Mouse (Mus musculus) CH12.LX (cell line): Measurements from ENCODE around the gene Brd3os. TPM values are rescaled to one million over a fixed set of nuclear protein-coding genes. Genes with fewer than 3 reads are reported as not detected.
A peak's percentile ranks its signal among the peaks of the same experiment; 100 is the strongest.

Source experiments
- DNase-seq: peaks from one replicate; pipeline ENCODE4 v3.0.0-alpha.2; 2013; ENCODE audit errors: extremely low read depth
- H3K27ac ChIP-seq: 2 replicates; pipeline ENCODE4 v1.5.1; 2012; ENCODE audit warnings: low read depth, mild to moderate bottlenecking, control low read depth, moderate library complexity; ENCODE audit not compliant: insufficient read depth
- H3K27me3 ChIP-seq: replicated peaks from 2 replicates; pipeline ENCODE3; 2012; ENCODE audit warnings: inconsistent platforms
- H3K36me3 ChIP-seq, 2 experiments: replicated peaks in 1 of 2; 2 replicates each; pipeline versions ENCODE3 to v1.6.1; 2012; ENCODE audit warnings: inconsistent platforms in 1 of 2, low read length in 1 of 2, mild to moderate bottlenecking in 1 of 2, mixed read lengths in 1 of 2, moderate library complexity in 1 of 2; ENCODE audit not compliant: control insufficient read depth in 1 of 2, insufficient read depth in 1 of 2
- H3K4me1 ChIP-seq, 2 experiments: 2 replicates each; pipeline ENCODE4 v1.6.1; 2012; ENCODE audit warnings: inconsistent platforms in 1 of 2, moderate library complexity in 1 of 2; ENCODE audit not compliant: insufficient read depth in 2 of 2, control insufficient read depth in 1 of 2
- H3K4me2 ChIP-seq: 2 replicates; pipeline ENCODE4 v1.6.1; 2012; ENCODE audit warnings: low read depth, mild to moderate bottlenecking, control low read depth; ENCODE audit not compliant: poor library complexity, insufficient read depth, severe bottlenecking
- H3K4me3 ChIP-seq, 3 experiments: fragments of 150-350 bp in 1 of 3; sonication (generic) in 1 of 3; replicated peaks in 1 of 3; 2 replicates each; pipeline versions ENCODE3 to v1.5.1; 2011 to 2012; ENCODE audit warnings: low read depth in 2 of 3, low read length in 2 of 3, mild to moderate bottlenecking in 2 of 3, moderate library complexity in 2 of 3, control low read depth in 1 of 3, improper control_type of control experiment in 1 of 3, inconsistent platforms in 1 of 3, mixed read lengths in 1 of 3; ENCODE audit not compliant: poor library complexity in 1 of 3
- H3K79me2 ChIP-seq: replicated peaks from 2 replicates; pipeline ENCODE4 v1.6.1; 2012; ENCODE audit warnings: mild to moderate bottlenecking, moderate library complexity; ENCODE audit not compliant: control insufficient read depth, poor library complexity, insufficient read depth, severe bottlenecking; ENCODE audit errors: extremely low read depth
- H3K9ac ChIP-seq: 2 replicates; pipeline ENCODE4 v1.6.1; 2012; ENCODE audit warnings: low read depth, mild to moderate bottlenecking, control low read depth, moderate library complexity; ENCODE audit not compliant: insufficient read depth
- H3K9me3 ChIP-seq: replicated peaks from 2 replicates; pipeline ENCODE3; 2012; ENCODE audit warnings: low read length, inconsistent platforms, mixed read lengths
- BHLHE40 ChIP-seq: IDR thresholded peaks from 2 replicates; pipeline ENCODE4 v1.6.1; 2011; ENCODE audit warnings: mild to moderate bottlenecking, low read depth, low read length, improper control_type of control experiment
- CHD1 ChIP-seq: IDR thresholded peaks from 2 replicates; pipeline ENCODE4 v1.6.1; 2012; ENCODE audit warnings: low read depth, low read length, improper control_type of control experiment, inconsistent platforms
- CHD2 ChIP-seq: IDR thresholded peaks from 2 replicates; pipeline ENCODE4 v1.6.1; 2011; ENCODE audit warnings: low read length, improper control_type of control experiment
- CTCF ChIP-seq, 2 experiments: IDR thresholded peaks in 1 of 2; conservative IDR thresholded peaks in 1 of 2; 2 replicates each; pipeline ENCODE4 v1.5.1; 2011 to 2012; ENCODE audit warnings: low read depth in 2 of 2, low read length in 2 of 2, improper control_type of control experiment in 1 of 2, inconsistent platforms in 1 of 2, mild to moderate bottlenecking in 1 of 2, moderate library complexity in 1 of 2
- E2F4 ChIP-seq: IDR thresholded peaks from 2 replicates; pipeline ENCODE4 v1.6.1; 2011; ENCODE audit warnings: low read depth, low read length, improper control_type of control experiment; ENCODE audit not compliant: insufficient replicate concordance
- ELF1 ChIP-seq: IDR thresholded peaks from 2 replicates; pipeline ENCODE4 v1.6.1; 2014; ENCODE audit warnings: low read depth, mild to moderate bottlenecking, inconsistent platforms, low read length, improper control_type of control experiment
- EP300 ChIP-seq: IDR thresholded peaks from 2 replicates; pipeline ENCODE4 v1.6.1; 2011; ENCODE audit warnings: low read length, improper control_type of control experiment
- ETS1 ChIP-seq: conservative IDR thresholded peaks from 2 replicates; pipeline ENCODE4 v1.6.1; 2012; ENCODE audit warnings: low read depth, mild to moderate bottlenecking, inconsistent platforms, low read length, improper control_type of control experiment, moderate library complexity
- GABPA ChIP-seq: IDR thresholded peaks from 2 replicates; pipeline ENCODE4 v1.6.1; 2012; ENCODE audit warnings: low read depth, low read length, improper control_type of control experiment, inconsistent platforms; ENCODE audit not compliant: insufficient replicate concordance
- HCFC1 ChIP-seq: IDR thresholded peaks from 2 replicates; pipeline ENCODE4 v1.6.1; 2012; ENCODE audit warnings: low read depth, mild to moderate bottlenecking, inconsistent platforms, low read length, improper control_type of control experiment
- IRF4 ChIP-seq: IDR thresholded peaks from 2 replicates; pipeline ENCODE4 v1.6.1; 2014; ENCODE audit warnings: low read depth, mild to moderate bottlenecking, inconsistent platforms, low read length, improper control_type of control experiment
- JUN ChIP-seq: IDR thresholded peaks from 2 replicates; pipeline ENCODE4 v1.6.1; 2011; ENCODE audit warnings: low read depth, mild to moderate bottlenecking, low read length, improper control_type of control experiment, moderate library complexity; ENCODE audit not compliant: insufficient read depth
- JUND ChIP-seq: conservative IDR thresholded peaks from 2 replicates; pipeline ENCODE4 v1.6.1; 2011; ENCODE audit warnings: low read depth, low read length, improper control_type of control experiment
- KAT2A ChIP-seq: IDR thresholded peaks from 2 replicates; pipeline ENCODE4 v1.6.1; 2012; ENCODE audit warnings: low read length, improper control_type of control experiment, inconsistent platforms; ENCODE audit not compliant: insufficient replicate concordance
- MAFK ChIP-seq: IDR thresholded peaks from 2 replicates; pipeline ENCODE4 v1.6.1; 2011; ENCODE audit warnings: low read length, improper control_type of control experiment; ENCODE audit not compliant: insufficient replicate concordance
- MAX ChIP-seq: IDR thresholded peaks from 2 replicates; pipeline ENCODE4 v1.6.1; 2011; ENCODE audit warnings: low read length, improper control_type of control experiment
- MAZ ChIP-seq: IDR thresholded peaks from 2 replicates; pipeline ENCODE4 v1.6.1; 2012; ENCODE audit warnings: low read depth, mild to moderate bottlenecking, inconsistent platforms, low read length, improper control_type of control experiment, moderate library complexity
- MEF2A ChIP-seq: IDR thresholded peaks from 2 replicates; pipeline ENCODE4 v1.6.1; 2014; ENCODE audit warnings: low read depth, mild to moderate bottlenecking, inconsistent platforms, low read length, improper control_type of control experiment, borderline replicate concordance
- MXI1 ChIP-seq: IDR thresholded peaks from 2 replicates; pipeline ENCODE4 v1.6.1; 2011; ENCODE audit warnings: mild to moderate bottlenecking, low read depth, low read length, improper control_type of control experiment
- MYC ChIP-seq: IDR thresholded peaks from 2 replicates; pipeline ENCODE4 v1.6.1; 2011; ENCODE audit warnings: low read depth, mild to moderate bottlenecking, improper control_type of control experiment, low read length
- NELFE ChIP-seq: IDR thresholded peaks from 2 replicates; pipeline ENCODE4 v1.6.1; 2011; ENCODE audit warnings: low read depth, low read length, improper control_type of control experiment
- NRF1 ChIP-seq: IDR thresholded peaks from 2 replicates; pipeline ENCODE4 v1.6.1; 2014; ENCODE audit warnings: low read depth, mild to moderate bottlenecking, inconsistent platforms, low read length, improper control_type of control experiment, moderate library complexity
- PAX5 ChIP-seq: IDR thresholded peaks from 2 replicates; pipeline ENCODE4 v1.6.1; 2012; ENCODE audit warnings: low read length, inconsistent platforms, mixed read lengths
- POLR2A ChIP-seq: IDR thresholded peaks from 2 replicates; pipeline ENCODE4 v1.6.1; 2011; ENCODE audit warnings: low read depth, mild to moderate bottlenecking, improper control_type of control experiment, low read length
- POLR2AphosphoS2 ChIP-seq: IDR thresholded peaks from 2 replicates; pipeline ENCODE4 v1.6.1; 2011; ENCODE audit warnings: low read depth, low read length, improper control_type of control experiment
- RAD21 ChIP-seq: IDR thresholded peaks from 2 replicates; pipeline ENCODE4 v1.6.1; 2011; ENCODE audit warnings: low read depth, mild to moderate bottlenecking, low read length, improper control_type of control experiment, moderate library complexity
- RCOR1 ChIP-seq: conservative IDR thresholded peaks from 2 replicates; pipeline ENCODE4 v1.6.1; 2012; ENCODE audit warnings: low read depth, mild to moderate bottlenecking, inconsistent platforms, low read length, improper control_type of control experiment
- SIN3A ChIP-seq: IDR thresholded peaks from 2 replicates; pipeline ENCODE4 v1.6.1; 2012; ENCODE audit warnings: low read length, improper control_type of control experiment, inconsistent platforms
- SMC3 ChIP-seq: IDR thresholded peaks from 2 replicates; pipeline ENCODE4 v1.6.1; 2011; ENCODE audit warnings: low read depth, low read length, improper control_type of control experiment
- TBP ChIP-seq: conservative IDR thresholded peaks from 2 replicates; pipeline ENCODE4 v1.6.1; 2011; ENCODE audit warnings: low read depth, low read length, improper control_type of control experiment
- TCF12 ChIP-seq: IDR thresholded peaks from 2 replicates; pipeline ENCODE4 v1.6.1; 2014; ENCODE audit warnings: low read depth, mild to moderate bottlenecking, inconsistent platforms, low read length, improper control_type of control experiment
- UBTF ChIP-seq: IDR thresholded peaks from 2 replicates; pipeline ENCODE4 v1.6.1; 2012; ENCODE audit warnings: low read depth, mild to moderate bottlenecking, inconsistent platforms, low read length, improper control_type of control experiment, moderate library complexity
- USF1 ChIP-seq: IDR thresholded peaks from 2 replicates; pipeline ENCODE4 v1.6.1; 2014; ENCODE audit warnings: low read depth, mild to moderate bottlenecking, inconsistent platforms, low read length, improper control_type of control experiment
- USF2 ChIP-seq: conservative IDR thresholded peaks from 2 replicates; pipeline ENCODE4 v1.6.1; 2011; ENCODE audit warnings: low read depth, low read length, improper control_type of control experiment
- ZC3H11A ChIP-seq: IDR thresholded peaks from 2 replicates; pipeline ENCODE4 v1.6.1; 2012; ENCODE audit warnings: low read depth, mild to moderate bottlenecking, inconsistent platforms, low read length, improper control_type of control experiment
- ZKSCAN1 ChIP-seq: IDR thresholded peaks from 2 replicates; pipeline ENCODE4 v1.6.1; 2012; ENCODE audit warnings: low read depth, inconsistent platforms, low read length, improper control_type of control experiment, borderline replicate concordance
- ZMIZ1 ChIP-seq: IDR thresholded peaks from 2 replicates; pipeline ENCODE4 v1.6.1; 2012; ENCODE audit warnings: low read depth, mild to moderate bottlenecking, inconsistent platforms, low read length, improper control_type of control experiment
- ZNF384 ChIP-seq: IDR thresholded peaks from 2 replicates; pipeline ENCODE4 v1.6.1; 2012; ENCODE audit warnings: low read depth, low read length, improper control_type of control experiment, inconsistent platforms
- dilution Hi-C: fragments of 300-500 bp; cut with MboI; formaldehyde crosslinking; loops from 2 replicates; pipeline ENCODE4 v1.14.3; 2020; ENCODE audit warnings: low sequenced_read_pairs; ENCODE audit not compliant: extremely low pct_unique_long_range_greater_than_20kb, extremely low pct_ligation_motif_present
- in situ Hi-C: fragments of 300-500 bp; cut with MboI; formaldehyde crosslinking; loops from 3 replicates; pipeline ENCODE4 v1.14.3; 2019; ENCODE audit warnings: low sequenced_read_pairs, low pct_ligation_motif_present, low pct_unique_long_range_greater_than_20kb, mixed read lengths
- polyA plus RNA-seq: library from polyadenylated mRNA; unstranded; fragments of >175 nt; gene quantifications from 2 replicates; pipeline ENCODE4 v1.2.1, GENCODE M21; 2012; ENCODE audit warnings: low read depth; ENCODE audit not compliant: insufficient read length
- total RNA-seq, 2 experiments: library from RNA; depleted of rRNA; stranded (reverse); fragments of 300-350 nt in 1 of 2; fragments of >200 nt in 1 of 2; gene quantifications; 2 replicates each; pipeline ENCODE4 v1.2.3; 2012 to 2014

Brd3os gene
- total and polyA plus RNA-seq, 3 experiments, result 1.2 to 2.1 (median 1.8) TPM

DNA sequence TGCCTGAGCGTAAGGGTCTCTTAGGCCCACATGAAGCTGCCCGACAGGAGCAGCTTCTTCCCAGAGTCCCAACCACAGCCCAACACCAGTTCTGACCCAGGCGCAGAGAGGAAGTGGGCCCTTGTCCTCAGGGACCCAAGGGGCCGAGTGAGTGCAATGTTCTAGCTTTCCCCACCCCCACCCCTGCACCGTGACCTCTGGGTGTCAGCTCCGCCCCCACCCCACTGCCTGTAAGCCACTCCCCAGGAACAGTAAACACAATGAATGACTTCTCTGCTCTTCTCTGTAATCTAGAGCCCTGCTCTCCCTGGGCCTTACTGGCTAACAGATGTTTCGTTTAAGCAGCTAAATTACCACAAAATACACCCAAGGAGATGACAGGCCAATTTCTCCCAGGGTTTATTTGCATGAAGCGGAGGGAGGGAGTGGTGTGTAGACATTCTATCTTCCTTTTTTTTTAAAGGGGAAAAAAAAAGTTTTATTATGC, 30.4 kb upstream of the Brd3os start:
- H3K9me3 ChIP-seq, result no peaks in the 10 kb centered on the region
- TF ChIP-seq IRF4 (peak; percentile 74), ETS1 (peak; percentile 83), RCOR1 (no peak; the same call in 1 of the 2 replicates), MYC (no peak), USF1 (no peak; the same call in 1 of the 2 replicates), POLR2A (peak; percentile 77), USF2 (no peak), SMC3 (no peak; the same call in none of the 2 replicates), JUND (peak; percentile 32; the same call in 1 of the 2 replicates), CHD2 (peak; percentile 93), E2F4 (no peak), MXI1 (peak; percentile 29), TBP (peak; percentile 58; the same call in 1 of the 2 replicates), POLR2AphosphoS2 (no peak; the same call in 1 of the 2 replicates), MAZ (peak; percentile 91), ZC3H11A (no peak), EP300 (peak; percentile 62), UBTF (no peak; the same call in 1 of the 2 replicates), KAT2A (peak; percentile 60; the same call in 1 of the 2 replicates), ZNF384 (peak; percentile 97), NELFE (peak; percentile 66), ZMIZ1 (peak; percentile 65), NRF1 (no peak), GABPA (no peak), RAD21 (no peak; the same call in none of the 2 replicates), JUN (no peak), TCF12 (peak; percentile 76), ELF1 (peak; percentile 62; the same call in 1 of the 2 replicates), MEF2A (no peak), BHLHE40 (peak; percentile 71), CHD1 (no peak), ZKSCAN1 (no peak), SIN3A (peak; percentile 96), MAFK (peak; percentile 62; the same call in 1 of the 2 replicates), MAX (peak; percentile 32; the same call in 1 of the 2 replicates), HCFC1 (peak; percentile 6; the same call in 1 of the 2 replicates), PAX5 (no peak), CTCF (conservative IDR thresholded peaks at IDR 0.05 in 1 of 2, IDR thresholded peaks at IDR 0.05 in 1 of 2; ENCODE audit: low read depth in 2 of 2, low read length in 2 of 2) (no peak)
- TF ChIP-seq, all 38 proteins: peak for 20
- peaks cover 0 to 17% of the 10 kb centered on the region in 2 experiments for H3K36me3 ChIP-seq
- DNase-seq, result peak; percentile 96
- H3K4me1 ChIP-seq, result peaks cover 34 to 75% of the 10 kb centered on the region in 2 experiments
- peaks cover 86% of the 10 kb centered on the region for H3K79me2 ChIP-seq
- H3K4me3 ChIP-seq, result peak overlapping the region; percentile 61 to 67 (median 63)
- dilution Hi-C loops (no loop called here), in situ Hi-C loops (no loop called here)
- H3K27me3 ChIP-seq, result no peaks in the 10 kb centered on the region
- H3K4me2 ChIP-seq, result peak overlapping the region; percentile 76; the same call in 1 of the 2 replicates
- H3K27ac ChIP-seq, result peak overlapping the region; percentile 98
- H3K9ac ChIP-seq, result peak overlapping the region; percentile 83
